Mouse (Mus musculus): Measurements from ENCODE around the gene Adgrl3. TPM values are rescaled to one million over a fixed set of nuclear protein-coding genes. Genes with fewer than 3 reads are reported as not detected.

Adgrl3 gene
- polyA plus RNA-seq, 2 experiments from 2014 or later = 0.55 TPM; not detected in 1

- ATAC-seq = no peak
Observed at GRCm38 (mm10) chr5:81077031-81077430, 57.1 kb downstream of the Adgrl3 start.

GRCm38 (mm10) chr5:81077990-81078389 lies 58.1 kb downstream of the Adgrl3 start:
- ATAC-seq = no peak

- ATAC-seq = no peak
Observed at GRCm38 (mm10) chr5:81083698-81084360, 63.9 kb downstream of the Adgrl3 start.

GRCm38 (mm10) chr5:81085152-81085551 lies 65.2 kb downstream of the Adgrl3 start:
- ATAC-seq = no peak

GRCm38 (mm10) chr5:81088667-81089066 lies 68.7 kb downstream of the Adgrl3 start:
- no peak for ATAC-seq

- no peak for ATAC-seq
Observed at GRCm38 (mm10) chr5:81094618-81095017, 74.7 kb downstream of the Adgrl3 start.

- no peak for ATAC-seq
Observed at GRCm38 (mm10) chr5:81097131-81097530, 77.2 kb downstream of the Adgrl3 start.

- ATAC-seq = no peak
Observed at GRCm38 (mm10) chr5:81107431-81107830, 87.5 kb downstream of the Adgrl3 start.

- ATAC-seq = no peak
Observed at GRCm38 (mm10) chr5:81124483-81124882, 104.5 kb downstream of the Adgrl3 start.

- no peak for ATAC-seq
Observed at GRCm38 (mm10) chr5:81127639-81128038, 107.7 kb downstream of the Adgrl3 start.

- ATAC-seq = no peak
Observed at GRCm38 (mm10) chr5:81136394-81136793, 116.5 kb downstream of the Adgrl3 start.

GRCm38 (mm10) chr5:81155791-81156190 lies 135.9 kb downstream of the Adgrl3 start:
- no peak for ATAC-seq

GRCm38 (mm10) chr5:81156281-81156680 lies 136.3 kb downstream of the Adgrl3 start:
- no peak for ATAC-seq

- no peak for ATAC-seq
Observed at GRCm38 (mm10) chr5:81156796-81157195, 136.9 kb downstream of the Adgrl3 start.

- no peak for ATAC-seq
Observed at GRCm38 (mm10) chr5:81159013-81159412, 139.1 kb downstream of the Adgrl3 start.

- ATAC-seq = no peak
Observed at GRCm38 (mm10) chr5:81160431-81160830, 140.5 kb downstream of the Adgrl3 start.

- no peak for ATAC-seq
Observed at GRCm38 (mm10) chr5:81188871-81189485, 169.0 kb downstream of the Adgrl3 start.

- ATAC-seq = no peak
Observed at GRCm38 (mm10) chr5:81200354-81200753, 180.4 kb downstream of the Adgrl3 start.

GRCm38 (mm10) chr5:81201885-81202284 lies 181.9 kb downstream of the Adgrl3 start:
- no peak for ATAC-seq

- no peak for ATAC-seq
Observed at GRCm38 (mm10) chr5:81218500-81219057, 198.6 kb downstream of the Adgrl3 start.

- ATAC-seq = no peak
Observed at GRCm38 (mm10) chr5:81224465-81224864, 204.5 kb downstream of the Adgrl3 start.

GRCm38 (mm10) chr5:81225486-81225885 lies 205.5 kb downstream of the Adgrl3 start:
- ATAC-seq = no peak

GRCm38 (mm10) chr5:81227256-81227655 lies 207.3 kb downstream of the Adgrl3 start:
- ATAC-seq = no peak

GRCm38 (mm10) chr5:81248724-81249123 lies 228.8 kb downstream of the Adgrl3 start:
- no peak for ATAC-seq

All from CD4-positive, CD25-positive, alpha-beta regulatory T cell, adult 4 months (primary cell).